Mouse (Mus musculus): ENCODE measurements around the gene Gm20379. TPM values are rescaled to one million over a fixed set of nuclear protein-coding genes. Genes with fewer than 3 reads are reported as not detected.

Gm20379 gene
- polyA plus RNA-seq, 1 experiment from 2014 or later, result 0.43 TPM

Other genes with a start within 250 kb of the Gm20379 start
- gene Rasgrf2, start 174.3 kb upstream of the Gm20379 start, polyA plus RNA-seq (2015; fragmentation: Nextera tagmentation; extraction: Ambion mirVana), result 0.10 and 0.13 TPM in 2 replicates
- 21.0 and 24.0 TPM in 2 replicates for gene Dhfr, start 48.7 kb downstream of the Gm20379 start, polyA plus RNA-seq (2015; fragmentation: Nextera tagmentation; extraction: Ambion mirVana)
- gene Msh3, start 49.0 kb downstream of the Gm20379 start, polyA plus RNA-seq (2015; fragmentation: Nextera tagmentation; extraction: Ambion mirVana), result 12.8 and 14.5 TPM in 2 replicates
- 0.03 TPM in 1 of 2 replicates, not detected in the other for gene Ankrd34b, start 119.9 kb downstream of the Gm20379 start, polyA plus RNA-seq (2015; fragmentation: Nextera tagmentation; extraction: Ambion mirVana)
- gene Fam151b, start 178.0 kb downstream of the Gm20379 start, polyA plus RNA-seq (2015; fragmentation: Nextera tagmentation; extraction: Ambion mirVana), result 0.08 TPM in 1 of 2 replicates, not detected in the other
- 1.5 and 2.0 TPM in 2 replicates for gene Zfyve16, start 224.9 kb downstream of the Gm20379 start, polyA plus RNA-seq (2015; fragmentation: Nextera tagmentation; extraction: Ambion mirVana)